ENCODE assay signal across 1 mouse cellular context in the genomic region with DNA sequence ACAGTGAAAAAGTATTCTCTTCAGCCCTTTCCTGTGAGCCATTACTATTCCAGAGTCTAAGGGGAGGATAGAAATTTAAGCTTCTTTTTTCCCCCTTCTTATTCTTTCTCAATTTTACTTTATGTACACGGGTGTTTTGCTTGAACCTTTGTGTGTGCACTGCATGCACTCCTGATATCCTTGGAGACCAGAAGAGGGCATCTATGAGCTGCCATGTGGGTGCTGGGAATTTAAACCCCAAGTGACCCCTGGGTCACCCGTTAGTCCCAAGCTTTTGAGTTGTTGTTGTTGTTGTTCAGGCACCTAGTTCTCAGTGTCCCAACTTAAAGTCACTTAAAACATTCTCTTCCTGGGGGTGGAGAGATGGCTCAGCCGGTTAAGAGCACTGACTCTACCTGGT.
TF ChIP-seq lines count a peak whose summit lies in the region.

No protein-coding gene starts in this region.

TF ChIP-seq in CH12.LX, 34 proteins besides CTCF, POLR2A, EP300 and RAD21:
- TF ChIP-seq E2F4 (IDR thresholded peaks at IDR 0.05; ENCODE audit: insufficient replicate concordance, low read depth, low read length) (no peak), ZC3H11A (IDR thresholded peaks at IDR 0.05; ENCODE audit: low read depth, low read length) (no peak), POLR2AphosphoS2 (IDR thresholded peaks at IDR 0.05; ENCODE audit: low read depth, low read length) (no peak), ELF1 (IDR thresholded peaks at IDR 0.05; ENCODE audit: low read depth, low read length) (no peak), CHD2 (IDR thresholded peaks at IDR 0.05; ENCODE audit: low read length) (no peak), USF1 (IDR thresholded peaks at IDR 0.05; ENCODE audit: low read depth, low read length) (no peak), TBP (conservative IDR thresholded peaks at IDR 0.05; ENCODE audit: low read depth, low read length) (0 out of 2 replicates have a peak, but pooled peaks have one; percentile 15), NELFE (IDR thresholded peaks at IDR 0.05; ENCODE audit: low read depth, low read length) (no peak), ZNF384 (IDR thresholded peaks at IDR 0.05; ENCODE audit: low read depth, low read length) (no peak), TCF12 (IDR thresholded peaks at IDR 0.05; ENCODE audit: low read depth, low read length) (no peak), KAT2A (IDR thresholded peaks at IDR 0.05; ENCODE audit: insufficient replicate concordance, low read length) (no peak), MYC (IDR thresholded peaks at IDR 0.05; ENCODE audit: low read depth, low read length) (0 out of 2 replicates have a peak, but pooled peaks have one; percentile 74), MAX (IDR thresholded peaks at IDR 0.05; ENCODE audit: low read length) (peak; percentile 63), MAFK (IDR thresholded peaks at IDR 0.05; ENCODE audit: insufficient replicate concordance, low read length) (no peak), IRF4 (IDR thresholded peaks at IDR 0.05; ENCODE audit: low read depth, low read length) (no peak)
